Mouse (Mus musculus) neural tube, embryonic 14.5 days (tissue): ENCODE measurements around the gene Gdpgp1. TPM values are rescaled to one million over a fixed set of nuclear protein-coding genes. Genes with fewer than 3 reads are reported as not detected.

Experiments used
- ATAC-seq: fragments of 200-750 bp; cut with Nextera tagmentation; 2 replicates; pipeline ENCODE4 v1.8.0; 2017; ENCODE audit warnings: low read depth, mild to moderate bottlenecking, moderate TSS enrichment, moderate library complexity
- H3K27ac ChIP-seq: fragments of 300-500 bp; sonication (generic); 2 replicates; pipeline ENCODE4 v1.5.1; 2014; ENCODE audit warnings: low read depth, mild to moderate bottlenecking, control low read depth, low read length, moderate library complexity, mixed read lengths
- H3K27me3 ChIP-seq: fragments of 300-500 bp; sonication (generic); 2 replicates; pipeline ENCODE4 v1.6.1; 2014; ENCODE audit warnings: low read length; ENCODE audit not compliant: control insufficient read depth, insufficient read depth
- H3K36me3 ChIP-seq: fragments of 300-500 bp; sonication (generic); 2 replicates; pipeline ENCODE4 v1.6.1; 2014; ENCODE audit warnings: low read length, mixed read lengths; ENCODE audit not compliant: control insufficient read depth, insufficient read depth
- H3K4me1 ChIP-seq: fragments of 300-500 bp; sonication (generic); 2 replicates; pipeline ENCODE4 v1.6.1; 2014; ENCODE audit warnings: low read length; ENCODE audit not compliant: control insufficient read depth, insufficient read depth
- H3K4me2 ChIP-seq: fragments of 300-500 bp; sonication (generic); 2 replicates; pipeline ENCODE4 v1.6.1; 2014; ENCODE audit warnings: mild to moderate bottlenecking, low read depth, low read length, control low read depth
- H3K4me3 ChIP-seq: fragments of 300-500 bp; sonication (generic); 2 replicates; pipeline ENCODE4 v1.5.1; 2014; ENCODE audit warnings: low read depth, low read length, control low read depth, mixed read lengths
- H3K9ac ChIP-seq: fragments of 300-500 bp; sonication (generic); replicated peaks from 2 replicates; pipeline ENCODE4 v1.6.1; 2014; ENCODE audit warnings: low read depth, mild to moderate bottlenecking, control low read depth, low read length, mixed read lengths
- H3K9me3 ChIP-seq: fragments of 300-500 bp; sonication (generic); 2 replicates; pipeline ENCODE4 v1.6.1; 2016; ENCODE audit warnings: low read length; ENCODE audit not compliant: control insufficient read depth
- WGBS: fragments of 180-500 bp; shearing (Covaris S2); extraction: QIAGEN DNeasy Blood & Tissue Kit; methylation state at CpG from one replicate; pipeline ENCODE4 v1.1.7; 2014; 5-methylcytosine and 5-hydroxymethylcytosine counted together
- polyA plus RNA-seq: library from polyadenylated mRNA; unstranded; fragments of >200 nt; fragmentation: Nextera tagmentation; extraction: Ambion mirVana; gene quantifications from 2 replicates; pipeline ENCODE4 v1.2.1, GENCODE M21; 2014

Gdpgp1 gene
- 4.5 and 5.3 TPM in 2 replicates for polyA plus RNA-seq

- peak within 1 kb of the TSS; percentile 73 for H3K4me3 ChIP-seq
- no peaks in the 10 kb centered on the region for H3K9me3 ChIP-seq
- H3K9ac ChIP-seq = peak within 1 kb of the TSS; percentile 54
- 1% methylated on average over 52 of the region's 56 CpGs for WGBS
- no peak within 1 kb of the TSS for H3K27ac ChIP-seq
- no peaks in the 10 kb centered on the region; the same call in 1 of the 2 replicates for H3K36me3 ChIP-seq
- H3K27me3 ChIP-seq = no peaks in the 10 kb centered on the region
- peaks cover 13% of the 10 kb centered on the region for H3K4me1 ChIP-seq
- ATAC-seq = peak; percentile 94
- H3K4me2 ChIP-seq = peak within 1 kb of the TSS; percentile 64
Observed at GRCm38 (mm10) chr7:80232489-80233029, at the start of gene Gdpgp1, which contains the start of gene Cib1. TSS of gene Gdpgp1 (plus strand) at chr7:80232865. TSS of gene Cib1 (minus strand) at chr7:80232813.

- H3K27ac ChIP-seq = no peak overlapping the region
- no peaks in the 10 kb centered on the region for H3K9me3 ChIP-seq
- ATAC-seq = no peak
- no peak overlapping the region for H3K9ac ChIP-seq
- H3K4me3 ChIP-seq = no peak overlapping the region
- 100% methylated on average over 1 of the region's 1 CpGs for WGBS
- no peaks in the 10 kb centered on the region for H3K36me3 ChIP-seq
- H3K4me2 ChIP-seq = no peak overlapping the region
- H3K27me3 ChIP-seq = no peaks in the 10 kb centered on the region
- peaks cover 13% of the 10 kb centered on the region for H3K4me1 ChIP-seq
Observed at GRCm38 (mm10) chr7:80183466-80183865, 49.2 kb upstream of the Gdpgp1 start.

GRCm38 (mm10) chr7:80183969-80184368 is 48.7 kb upstream of the Gdpgp1 start:
- peaks cover 18% of the 10 kb centered on the region for H3K4me1 ChIP-seq
- no peaks in the 10 kb centered on the region for H3K36me3 ChIP-seq
- no peaks in the 10 kb centered on the region for H3K27me3 ChIP-seq
- no peak overlapping the region for H3K4me3 ChIP-seq
- no peaks in the 10 kb centered on the region for H3K9me3 ChIP-seq
- no peak for ATAC-seq
- H3K9ac ChIP-seq = no peak overlapping the region
- 63% methylated on average over 4 of the region's 5 CpGs for WGBS
- H3K4me2 ChIP-seq = no peak overlapping the region
- no peak overlapping the region for H3K27ac ChIP-seq

GRCm38 (mm10) chr7:80184551-80184950 is 48.1 kb upstream of the Gdpgp1 start:
- no peak overlapping the region for H3K4me2 ChIP-seq

GRCm38 (mm10) chr7:80184968-80185367 is 47.7 kb upstream of the Gdpgp1 start:
- no peak for ATAC-seq
- H3K27me3 ChIP-seq = no peaks in the 10 kb centered on the region
- no peak overlapping the region for H3K9ac ChIP-seq
- no peak overlapping the region for H3K4me2 ChIP-seq
- H3K9me3 ChIP-seq = no peaks in the 10 kb centered on the region
- no peak overlapping the region for H3K4me3 ChIP-seq
- H3K27ac ChIP-seq = no peak overlapping the region
- no peaks in the 10 kb centered on the region for H3K36me3 ChIP-seq
- H3K4me1 ChIP-seq = peaks cover 23% of the 10 kb centered on the region
- WGBS = 40% methylated on average over 6 of the region's 6 CpGs

More at GRCm38 (mm10) chr7:80184551-80184950, 48.1 kb upstream of the Gdpgp1 start:
- ATAC-seq = no peak
- H3K9me3 ChIP-seq = no peaks in the 10 kb centered on the region
- peaks cover 23% of the 10 kb centered on the region for H3K4me1 ChIP-seq
- no peak overlapping the region for H3K4me3 ChIP-seq
- 44% methylated on average over 4 of the region's 4 CpGs for WGBS
- H3K9ac ChIP-seq = no peak overlapping the region
- H3K36me3 ChIP-seq = no peaks in the 10 kb centered on the region
- no peak overlapping the region for H3K27ac ChIP-seq
- H3K27me3 ChIP-seq = no peaks in the 10 kb centered on the region

GRCm38 (mm10) chr7:80186021-80186420 is 46.6 kb upstream of the Gdpgp1 start:
- H3K4me3 ChIP-seq = peak overlapping the region; percentile 46
- no peak overlapping the region for H3K9ac ChIP-seq
- ATAC-seq = no peak
- H3K4me2 ChIP-seq = peak overlapping the region; percentile 63
- 7% methylated on average over 8 of the region's 8 CpGs for WGBS
- no peaks in the 10 kb centered on the region for H3K36me3 ChIP-seq
- H3K4me1 ChIP-seq = peaks cover 23% of the 10 kb centered on the region
- H3K9me3 ChIP-seq = no peaks in the 10 kb centered on the region
- H3K27ac ChIP-seq = peak overlapping the region; percentile 76; the same call in 1 of the 2 replicates
- no peaks in the 10 kb centered on the region for H3K27me3 ChIP-seq

GRCm38 (mm10) chr7:80186531-80187296 is 46.0 kb upstream of the Gdpgp1 start, which contains the start of gene Sema4b:
TSS of gene Sema4b (plus strand) at chr7:80186841.
- ATAC-seq = peak; percentile 92
- Histone ChIP-seq H3K4me2 (peak within 1 kb of the TSS; percentile 63), H3K9me3 (no peaks in the 10 kb centered on the region), H3K4me3 (peak within 1 kb of the TSS; percentile 46), H3K4me1 (peaks cover 25% of the 10 kb centered on the region), H3K36me3 (no peaks in the 10 kb centered on the region), H3K9ac (peak within 1 kb of the TSS; percentile 53), H3K27me3 (no peaks in the 10 kb centered on the region), H3K27ac (peak within 1 kb of the TSS; percentile 76)
- under 1% methylated on average over 40 of the region's 51 CpGs for WGBS

GRCm38 (mm10) chr7:80187501-80187900 is 45.2 kb upstream of the Gdpgp1 start:
- peak overlapping the region; percentile 46 for H3K4me3 ChIP-seq
- peak overlapping the region; percentile 76 for H3K27ac ChIP-seq
- peak overlapping the region; percentile 53; the same call in 1 of the 2 replicates for H3K9ac ChIP-seq
- ATAC-seq = no peak
- H3K4me1 ChIP-seq = peaks cover 33% of the 10 kb centered on the region
- no peaks in the 10 kb centered on the region for H3K9me3 ChIP-seq
- H3K27me3 ChIP-seq = no peaks in the 10 kb centered on the region
- H3K36me3 ChIP-seq = no peaks in the 10 kb centered on the region
- 53% methylated on average over 12 of the region's 12 CpGs for WGBS
- H3K4me2 ChIP-seq = peak overlapping the region; percentile 63

GRCm38 (mm10) chr7:80188579-80189125 is 44.0 kb upstream of the Gdpgp1 start:
- peak overlapping the region; percentile 11; the same call in 1 of the 2 replicates for H3K4me2 ChIP-seq
- peaks cover 37% of the 10 kb centered on the region for H3K4me1 ChIP-seq
- no peak overlapping the region for H3K4me3 ChIP-seq
- H3K9me3 ChIP-seq = no peaks in the 10 kb centered on the region
- no peaks in the 10 kb centered on the region for H3K27me3 ChIP-seq
- no peak overlapping the region for H3K9ac ChIP-seq
- H3K27ac ChIP-seq = peak overlapping the region; percentile 62
- ATAC-seq = no peak
- H3K36me3 ChIP-seq = no peaks in the 10 kb centered on the region
- WGBS = 58% methylated on average over 2 of the region's 2 CpGs
